Mouse (Mus musculus) cerebellum, adult 9-11 months (tissue): ENCODE results near the gene Kcnip3.
A peak's percentile ranks its signal among the peaks of the same experiment; 100 is the strongest.

Source experiments
- DNase-seq: peaks from one replicate; pipeline ENCODE4 v3.0.0; 2022

The Kcnip3 gene

GRCm38 (mm10) chr2:127522006-127522441 lies at the start of gene Kcnip3:
TSS of gene Kcnip3 (minus strand) at chr2:127522094.
- DNase-seq = peak; percentile 91

GRCm38 (mm10) chr2:127559070-127559966 lies 37.4 kb upstream of the Kcnip3 start:
- DNase-seq = peak; percentile 86

GRCm38 (mm10) chr2:127551078-127551477 lies 29.2 kb upstream of the Kcnip3 start:
- DNase-seq = peak; percentile 89

GRCm38 (mm10) chr2:127550446-127550845 lies 28.6 kb upstream of the Kcnip3 start:
- no peak for DNase-seq

GRCm38 (mm10) chr2:127549711-127550110 lies 27.8 kb upstream of the Kcnip3 start:
- no peak for DNase-seq

GRCm38 (mm10) chr2:127548342-127549074 lies 26.6 kb upstream of the Kcnip3 start:
- no peak for DNase-seq

- peak; percentile 53 for DNase-seq
Measured at GRCm38 (mm10) chr2:127541697-127542096, 19.8 kb upstream of the Kcnip3 start.

- peak; percentile 66 for DNase-seq
Measured at GRCm38 (mm10) chr2:127541185-127541584, 19.3 kb upstream of the Kcnip3 start, which contains the start of gene Prom2. TSS of gene Prom2 (minus strand) at chr2:127541467.

GRCm38 (mm10) chr2:127539494-127539893 lies 17.6 kb upstream of the Kcnip3 start:
- DNase-seq = peak; percentile 63

- peak; percentile 20 for DNase-seq
Measured at GRCm38 (mm10) chr2:127537548-127537947, 15.7 kb upstream of the Kcnip3 start.

GRCm38 (mm10) chr2:127535363-127535762 lies 13.5 kb upstream of the Kcnip3 start:
- DNase-seq = no peak

GRCm38 (mm10) chr2:127532379-127532778 lies 10.5 kb upstream of the Kcnip3 start:
- peak; percentile 3 for DNase-seq

GRCm38 (mm10) chr2:127531592-127531991 lies 9.7 kb upstream of the Kcnip3 start:
- DNase-seq = no peak

GRCm38 (mm10) chr2:127530418-127530817 lies 8.5 kb upstream of the Kcnip3 start:
- DNase-seq = no peak

- DNase-seq = peak; percentile 88
Measured at GRCm38 (mm10) chr2:127525004-127525775, 3.3 kb upstream of the Kcnip3 start.

- peak; percentile 92 for DNase-seq
Measured at GRCm38 (mm10) chr2:127523950-127524729, 2.2 kb upstream of the Kcnip3 start.

GRCm38 (mm10) chr2:127521172-127522005 lies 505 bp downstream of the Kcnip3 start:
- peak; percentile 92 for DNase-seq

- DNase-seq = peak; percentile 74
Measured at GRCm38 (mm10) chr2:127520123-127520522, 1.8 kb downstream of the Kcnip3 start.

GRCm38 (mm10) chr2:127519308-127519707 lies 2.6 kb downstream of the Kcnip3 start:
- DNase-seq = peak; percentile 65

GRCm38 (mm10) chr2:127518831-127519230 lies 3.1 kb downstream of the Kcnip3 start:
- no peak for DNase-seq

GRCm38 (mm10) chr2:127518273-127518672 lies 3.6 kb downstream of the Kcnip3 start:
- peak; percentile 48 for DNase-seq
